Mouse (Mus musculus) liver, embryonic 12.5 days (tissue): Measurements from ENCODE around the gene Slc37a1. TPM values are rescaled to one million over a fixed set of nuclear protein-coding genes. Genes with fewer than 3 reads are reported as not detected.

Experiments
- ATAC-seq: fragments of 200-750 bp; cut with Nextera tagmentation; 2 replicates; pipeline ENCODE4 v1.8.0; 2017; ENCODE audit warnings: moderate number of reproducible peaks, mild to moderate bottlenecking, moderate library complexity
- H3K27ac ChIP-seq: fragments of 300-500 bp; sonication (generic); 2 replicates; pipeline ENCODE4 v1.5.1; 2016; ENCODE audit warnings: mild to moderate bottlenecking
- H3K27me3 ChIP-seq: fragments of 300-500 bp; sonication (generic); replicated peaks from 2 replicates; pipeline ENCODE4 v1.6.1; 2016; ENCODE audit warnings: mild to moderate bottlenecking, moderate library complexity
- H3K36me3 ChIP-seq: fragments of 300-500 bp; sonication (generic); 2 replicates; pipeline ENCODE4 v1.6.1; 2016; ENCODE audit warnings: mild to moderate bottlenecking, moderate library complexity
- H3K4me1 ChIP-seq: fragments of 300-500 bp; sonication (generic); 2 replicates; pipeline ENCODE4 v1.6.1; 2016
- H3K4me2 ChIP-seq: fragments of 300-500 bp; sonication (generic); 2 replicates; pipeline ENCODE4 v1.6.1; 2016; ENCODE audit warnings: mild to moderate bottlenecking, moderate library complexity
- H3K4me3 ChIP-seq: fragments of 300-500 bp; sonication (generic); 2 replicates; pipeline ENCODE4 v1.5.1; 2016; ENCODE audit warnings: mild to moderate bottlenecking, moderate library complexity
- H3K9ac ChIP-seq: fragments of 300-500 bp; sonication (generic); 2 replicates; pipeline ENCODE4 v1.6.1; 2016; ENCODE audit warnings: mild to moderate bottlenecking, moderate library complexity
- H3K9me3 ChIP-seq: fragments of 300-500 bp; sonication (generic); replicated peaks from 2 replicates; pipeline ENCODE4 v1.6.1; 2016; ENCODE audit warnings: mild to moderate bottlenecking, moderate library complexity
- WGBS: fragments of 180-500 bp; shearing (Covaris S2); methylation state at CpG from one replicate; pipeline ENCODE4 v1.1.7; 2016; ENCODE audit not compliant: insufficient replicate concordance; 5-methylcytosine and 5-hydroxymethylcytosine counted together
- polyA plus RNA-seq: library from polyadenylated mRNA; unstranded; fragments of >200 nt; fragmentation: Nextera tagmentation; extraction: Ambion mirVana; gene quantifications from 2 replicates; pipeline ENCODE4 v1.2.1, GENCODE M21; 2016

Slc37a1 gene
- polyA plus RNA-seq, 1 experiment from 2014 or later = 5.4 TPM

GRCm38 (mm10) chr17:31393811-31394210 lies 107.2 kb downstream of the Slc37a1 start:
- ATAC-seq = no peak
- 44% methylated on average over 1 of the region's 2 CpGs for whole genome bisulfite sequencing
- H3K36me3 ChIP-seq = no peaks in the 10 kb centered on the region

GRCm38 (mm10) chr17:31400294-31400693 lies 113.7 kb downstream of the Slc37a1 start:
- Histone ChIP-seq H3K27ac (no peak overlapping the region), H3K4me1 (no peaks in the 10 kb centered on the region), H3K9ac (no peak overlapping the region), H3K36me3 (no peaks in the 10 kb centered on the region), H3K4me2 (no peak overlapping the region), H3K9me3 (no peaks in the 10 kb centered on the region), H3K27me3 (no peaks in the 10 kb centered on the region), H3K4me3 (no peak overlapping the region)
- 73% methylated on average over 6 of the region's 6 CpGs for WGBS
- no peak for ATAC-seq

More at GRCm38 (mm10) chr17:31393811-31394210, 107.2 kb downstream of the Slc37a1 start:
- Histone ChIP-seq H3K4me3 (no peak overlapping the region), H3K9me3 (no peaks in the 10 kb centered on the region), H3K27ac (no peak overlapping the region), H3K4me2 (no peak overlapping the region), H3K9ac (no peak overlapping the region), H3K27me3 (peaks cover under 1% of the 10 kb centered on the region), H3K4me1 (peaks cover 11% of the 10 kb centered on the region; the same call in 1 of the 2 replicates)

Other genes with a start within 250 kb of the Slc37a1 start
- gene Abcg1, start 229.1 kb upstream of the Slc37a1 start, polyA plus RNA-seq = 5.4 and 5.5 TPM in 2 replicates
- 2.2 and 2.3 TPM in 2 replicates for gene Tff3, start 157.1 kb upstream of the Slc37a1 start, polyA plus RNA-seq
- gene Tff2, start 142.5 kb upstream of the Slc37a1 start, polyA plus RNA-seq = not detected in 2 replicates
- gene Tff1, start 121.5 kb upstream of the Slc37a1 start, polyA plus RNA-seq = 0.46 TPM in 1 of 2 replicates, not detected in the other
- gene Tmprss3, start 87.8 kb upstream of the Slc37a1 start, polyA plus RNA-seq = 0.24 and 0.33 TPM in 2 replicates
- gene Ubash3a, start 78.9 kb upstream of the Slc37a1 start, polyA plus RNA-seq = 23.2 and 25.6 TPM in 2 replicates
- gene Rsph1, start 9.4 kb upstream of the Slc37a1 start, polyA plus RNA-seq = 0.25 and 0.32 TPM in 2 replicates
- 5.6 and 6.1 TPM in 2 replicates for gene Pde9a, start 99.4 kb downstream of the Slc37a1 start, polyA plus RNA-seq
- gene Wdr4, start 233.2 kb downstream of the Slc37a1 start, polyA plus RNA-seq = 42.2 and 46.1 TPM in 2 replicates
- gene Ndufv3, start 233.3 kb downstream of the Slc37a1 start, polyA plus RNA-seq = 214 and 215 TPM in 2 replicates